Mouse (Mus musculus): ENCODE measurements around the gene Denr.

Denr gene

GRCm38 (mm10) chr5:123906976-123907630 lies at the start of gene Denr:
Gene Denr (plus strand): TSS chr5:123907175.
- POLR2A ChIA-PET, result interaction anchor here (0.7 to 1.7 kb wide), 12 partner anchors 9 to 577 kb away, joined by 3 to 6 read pairs (median 4); partner anchors contain the start of genes Ccdc62 (in 2 of the 4), 2810006K23Rik (in 1 of the 4), Kntc1 (in 1 of the 4) and Mphosph9 (in 1 of the 4)

GRCm38 (mm10) chr5:123858798-123859197 lies 48.2 kb upstream of the Denr start:
- CTCF ChIA-PET, result no interaction called here
- POLR2A ChIA-PET, result interaction anchor here in 1 of 4 experiments (0.6 to 1.4 kb wide), 2 partner anchors 11 to 14 kb away, joined by 3 to 4 read pairs; no protein-coding TSS in a partner anchor

More at GRCm38 (mm10) chr5:123906976-123907630, at the start of gene Denr:
- CTCF ChIA-PET, result interaction anchor here in 2 of 4 experiments (0.5 to 0.7 kb wide), 7 partner anchors 15 to 1397 kb away, joined by 3 to 4 read pairs (median 3); partner anchors contain the start of gene Ccdc62 (in 1 of the 2)

GRCm38 (mm10) chr5:123862374-123863350 lies 44.3 kb upstream of the Denr start:
- ChIA-PET POLR2A (interaction anchor here in 1 of 4 experiments (0.6 to 0.9 kb wide), 3 partner anchors 25 to 94 kb away, joined by 3 read pairs; no protein-coding TSS in a partner anchor), CTCF (interaction anchor here in 2 of 4 experiments (0.7 kb wide), 2 partner anchors 72 to 138 kb away, joined by 3 to 4 read pairs; no protein-coding TSS in a partner anchor)

GRCm38 (mm10) chr5:123863934-123864333 lies 43.0 kb upstream of the Denr start:
- ChIA-PET POLR2A (interaction anchor here in 1 of 4 experiments (0.5 to 0.9 kb wide), 3 partner anchors 27 to 512 kb away, joined by 3 to 6 read pairs (median 3); no protein-coding TSS in a partner anchor), CTCF (no interaction called here)

- ChIA-PET CTCF (no interaction called here), POLR2A (interaction anchor here in 1 of 4 experiments (1.1 kb wide), 1 partner anchor 8 kb away, joined by 3 read pairs; no protein-coding TSS in a partner anchor)
Observed at GRCm38 (mm10) chr5:123865365-123865764, 41.6 kb upstream of the Denr start, which contains the start of gene Hcar2. Gene Hcar2 (minus strand): TSS chr5:123865499.

GRCm38 (mm10) chr5:123866457-123866856 lies 40.5 kb upstream of the Denr start:
- POLR2A ChIA-PET, result interaction anchor here in 1 of 4 experiments (1.1 kb wide), 1 partner anchor 9 kb away, joined by 3 read pairs; no protein-coding TSS in a partner anchor
- CTCF ChIA-PET, result interaction anchor here in 3 of 4 experiments (0.6 to 0.7 kb wide), 4 partner anchors 25 to 329 kb away, joined by 3 to 4 read pairs (median 3); no protein-coding TSS in a partner anchor

GRCm38 (mm10) chr5:123869615-123870014 lies 37.4 kb upstream of the Denr start:
- ChIA-PET POLR2A (interaction anchor here in 1 of 4 experiments (0.6 to 1.1 kb wide), 2 partner anchors 10 to 180 kb away, joined by 3 read pairs; partner anchors contain the start of gene Hcar1), CTCF (no interaction called here)

- ChIA-PET POLR2A (interaction anchor here in 1 of 4 experiments (0.6 kb wide), 1 partner anchor 301 kb away, joined by 3 read pairs; no protein-coding TSS in a partner anchor), CTCF (no interaction called here)
Observed at GRCm38 (mm10) chr5:123874177-123874576, 32.8 kb upstream of the Denr start.

GRCm38 (mm10) chr5:123878056-123878455 lies 28.9 kb upstream of the Denr start:
- ChIA-PET POLR2A (interaction anchor here in 1 of 4 experiments (0.7 to 1.2 kb wide), 7 partner anchors 9 to 370 kb away, joined by 3 to 5 read pairs (median 4); no protein-coding TSS in a partner anchor), CTCF (no interaction called here)

- CTCF ChIA-PET, result interaction anchor here in 3 of 4 experiments (0.6 to 1.2 kb wide), 3 partner anchors 12 to 47 kb away, joined by 3 read pairs; partner anchors contain the start of gene Gm43518 (in 1 of the 3)
- POLR2A ChIA-PET, result interaction anchor here in 2 of 4 experiments (0.8 to 1.1 kb wide), 2 partner anchors 10 to 730 kb away, joined by 3 to 4 read pairs; no protein-coding TSS in a partner anchor
Observed at GRCm38 (mm10) chr5:123879928-123880327, 27.0 kb upstream of the Denr start, which contains the start of gene Hcar1. Gene Hcar1 (minus strand): TSS chr5:123880020.

GRCm38 (mm10) chr5:123880778-123881177 lies 26.2 kb upstream of the Denr start:
- POLR2A ChIA-PET, result interaction anchor here in 1 of 4 experiments (1.1 kb wide), 1 partner anchor 11 kb away, joined by 3 read pairs; no protein-coding TSS in a partner anchor

GRCm38 (mm10) chr5:123883891-123884290 lies 23.1 kb upstream of the Denr start:
- CTCF ChIA-PET, result interaction anchor here in 1 of 4 experiments (0.7 kb wide), 1 partner anchor 534 kb away, joined by 3 read pairs; no protein-coding TSS in a partner anchor
- POLR2A ChIA-PET, result interaction anchor here in 1 of 4 experiments (0.5 to 1.3 kb wide), 2 partner anchors 16 to 531 kb away, joined by 3 read pairs; no protein-coding TSS in a partner anchor

More at GRCm38 (mm10) chr5:123880778-123881177, 26.2 kb upstream of the Denr start:
- CTCF ChIA-PET, result interaction anchor here in 1 of 4 experiments (1.0 kb wide), 1 partner anchor 47 kb away, joined by 3 read pairs; the partner anchor contains the start of gene Gm43518

GRCm38 (mm10) chr5:123884332-123884731 lies 22.6 kb upstream of the Denr start:
- ChIA-PET POLR2A (interaction anchor here in 1 of 4 experiments (0.5 to 1.3 kb wide), 2 partner anchors 16 to 531 kb away, joined by 3 read pairs; no protein-coding TSS in a partner anchor), CTCF (no interaction called here)

GRCm38 (mm10) chr5:123886365-123886764 lies 20.6 kb upstream of the Denr start:
- ChIA-PET POLR2A (no interaction called here), CTCF (interaction anchor here in 1 of 4 experiments (0.7 kb wide), 1 partner anchor 453 kb away, joined by 8 read pairs; no protein-coding TSS in a partner anchor)

- POLR2A ChIA-PET, result interaction anchor here in 2 of 4 experiments (1.1 to 1.3 kb wide), 3 partner anchors 12 to 81 kb away, joined by 3 read pairs; no protein-coding TSS in a partner anchor
- CTCF ChIA-PET, result interaction anchor here in 1 of 4 experiments (0.6 kb wide), 1 partner anchor 645 kb away, joined by 3 read pairs; no protein-coding TSS in a partner anchor
Observed at GRCm38 (mm10) chr5:123890312-123890711, 16.7 kb upstream of the Denr start.

GRCm38 (mm10) chr5:123890987-123891386 lies 16.0 kb upstream of the Denr start:
- POLR2A ChIA-PET, result interaction anchor here in 2 of 4 experiments (0.6 to 1.3 kb wide), 6 partner anchors 12 to 142 kb away, joined by 3 to 6 read pairs (median 3); partner anchors contain the start of genes Denr (in 1 of the 2), Kntc1 (in 1 of the 2) and Rsrc2 (in 1 of the 2)
- CTCF ChIA-PET, result interaction anchor here in 1 of 4 experiments (0.6 kb wide), 1 partner anchor 391 kb away, joined by 6 read pairs; no protein-coding TSS in a partner anchor

- CTCF ChIA-PET, result interaction anchor here in 2 of 4 experiments (0.6 to 1.4 kb wide), 3 partner anchors 12 to 392 kb away, joined by 3 to 11 read pairs (median 6); partner anchors contain the start of gene Hcar1 (in 1 of the 2)
- POLR2A ChIA-PET, result interaction anchor here in 1 of 4 experiments (1.3 kb wide), 1 partner anchor 143 kb away, joined by 6 read pairs; the partner anchor contains the start of genes Kntc1 and Rsrc2
Observed at GRCm38 (mm10) chr5:123891669-123892068, 15.3 kb upstream of the Denr start.

All from embryonic stem cell, embryonic (primary cell).